Mouse (Mus musculus): ENCODE data around the gene Pcnx2. TPM values are rescaled to one million over a fixed set of nuclear protein-coding genes. Genes with fewer than 3 reads are reported as not detected.

The Pcnx2 gene
- polyA plus RNA-seq (2012; rRNA removed; ENCODE audit: low replicate concordance), result 0.70 and 6.3 TPM in 2 replicates

GRCm38 (mm10) chr8:125897868-125898788 lies at the start of gene Pcnx2:
Gene Pcnx2, minus strand, starts transcription at chr8:125898317.

GRCm38 (mm10) chr8:125910365-125911228 lies 12.5 kb upstream of the Pcnx2 start, which contains the start of gene Map3k21:
Gene Map3k21, plus strand, starts transcription at chr8:125910450.

GRCm38 (mm10) chr8:125729746-125730145 lies 168.4 kb downstream of the Pcnx2 start, which contains the start of gene Ntpcr:
Gene Ntpcr, plus strand, starts transcription at chr8:125729963.

Other genes with a start within 250 kb of the Pcnx2 start
- 0.95 and 2.8 TPM in 2 replicates for gene Map10, start 228.5 kb downstream of the Pcnx2 start, polyA plus RNA-seq (2012; rRNA removed; ENCODE audit: low replicate concordance)
- gene Ntpcr, start 168.4 kb downstream of the Pcnx2 start, polyA plus RNA-seq (2012; rRNA removed; ENCODE audit: low replicate concordance), result 36.0 and 43.1 TPM in 2 replicates
- 0.10 and 4.7 TPM in 2 replicates for gene Map3k21, start 12.1 kb upstream of the Pcnx2 start, polyA plus RNA-seq (2012; rRNA removed; ENCODE audit: low replicate concordance)
- gene Kcnk1, start 96.9 kb upstream of the Pcnx2 start, polyA plus RNA-seq (2012; rRNA removed; ENCODE audit: low replicate concordance), result 0.26 and 49.3 TPM in 2 replicates

Measured in subcutaneous adipose tissue, adult 2 months (tissue).